Mouse (Mus musculus) lung, adult 2 months (tissue): ENCODE data around the gene AC131692.1. TPM values are rescaled to one million over a fixed set of nuclear protein-coding genes. Genes with fewer than 3 reads are reported as not detected.

Source experiments
- DNase-seq: peaks from one replicate; pipeline ENCODE4 v3.0.0; 2022
- H3K4me1 ChIP-seq: fragments of 200-500 bp; 2 replicates; pipeline ENCODE4 v1.6.1; 2011; ENCODE audit warnings: low read length; ENCODE audit not compliant: control insufficient read depth, insufficient read depth
- H3K4me3 ChIP-seq: fragments of 200-500 bp; replicated peaks from 2 replicates; pipeline ENCODE3; 2011; ENCODE audit warnings: low read depth, mild to moderate bottlenecking, control low read depth, low read length; ENCODE audit errors: extremely low read depth
- CTCF ChIP-seq: fragments of 200-500 bp; IDR thresholded peaks from 2 replicates; pipeline ENCODE4 v1.5.1; 2011; ENCODE audit warnings: mild to moderate bottlenecking, low read length, control low read depth; ENCODE audit not compliant: insufficient read depth
- POLR2A ChIP-seq: fragments of 200-500 bp; IDR thresholded peaks from 2 replicates; pipeline ENCODE4 v1.6.1; 2011; ENCODE audit warnings: low read depth, mild to moderate bottlenecking, control low read depth, low read length, borderline replicate concordance; ENCODE audit errors: extremely low read depth
- WGBS: fragments of 180-500 bp; shearing (Covaris S2); methylation state at CpG from one replicate; pipeline ENCODE4 v1.1.7; 2018; 5-methylcytosine and 5-hydroxymethylcytosine counted together
- polyA plus RNA-seq: library from polyadenylated mRNA; depleted of rRNA; stranded (reverse); fragments of >200 nt; gene quantifications from 2 replicates; pipeline ENCODE4 v1.2.3, GENCODE M21; 2012

AC131692.1 gene
- polyA plus RNA-seq, 1 experiment = not detected

DNA sequence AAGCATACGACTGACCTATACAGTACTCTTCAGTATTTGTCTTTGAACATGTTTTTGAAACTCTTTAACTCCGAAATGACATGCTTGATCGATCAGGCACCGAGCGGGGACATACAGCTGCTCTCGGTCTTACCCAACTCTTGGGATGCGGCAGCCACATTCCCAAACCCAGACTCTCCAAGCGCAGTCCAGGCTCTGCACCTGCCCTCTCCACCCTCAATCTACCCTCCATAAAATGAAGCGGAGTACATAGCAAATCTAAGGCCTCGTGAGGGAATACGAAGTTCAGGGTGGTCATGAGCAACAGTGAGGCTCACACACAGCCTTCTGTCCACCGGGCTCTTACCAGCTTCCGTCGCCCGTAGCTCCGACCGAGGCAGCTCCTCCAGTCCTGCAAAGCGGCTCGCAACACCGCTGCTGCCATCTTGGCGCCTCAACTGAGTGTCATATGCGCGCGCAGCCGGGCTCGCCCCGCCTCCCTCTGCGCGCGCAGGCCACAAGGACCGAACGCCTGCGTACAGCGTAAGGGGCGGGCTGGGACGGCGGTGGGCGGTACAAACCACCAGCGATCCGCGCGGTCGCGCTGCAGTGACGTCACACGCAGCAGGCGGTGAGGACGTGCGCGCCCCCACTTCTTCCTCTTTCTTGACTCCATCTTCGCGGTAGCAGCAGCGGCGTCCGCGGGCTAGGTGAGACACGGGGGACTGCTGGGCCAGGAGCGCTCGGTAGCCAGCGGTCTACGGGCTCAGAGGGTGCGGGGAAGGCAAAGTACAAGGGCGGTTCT, 36.7 kb upstream of the AC131692.1 start, which contains the start of the genes Mrpl49 and Fau:
Gene Mrpl49 (minus strand): TSS at position 473 of the 784 bp plus-strand sequence.
Gene Fau (plus strand): TSS at position 532 of the 784 bp plus-strand sequence.
- peak; percentile 97 for DNase-seq
- H3K4me1 ChIP-seq = peaks cover 19% of the 10 kb centered on the region
- peak; percentile 90 for TF ChIP-seq POLR2A
- TF ChIP-seq CTCF = no peak
- WGBS = under 1% methylated on average over 54 of the region's 63 CpGs
- H3K4me3 ChIP-seq = peak within 1 kb of the TSS; percentile 99

DNA sequence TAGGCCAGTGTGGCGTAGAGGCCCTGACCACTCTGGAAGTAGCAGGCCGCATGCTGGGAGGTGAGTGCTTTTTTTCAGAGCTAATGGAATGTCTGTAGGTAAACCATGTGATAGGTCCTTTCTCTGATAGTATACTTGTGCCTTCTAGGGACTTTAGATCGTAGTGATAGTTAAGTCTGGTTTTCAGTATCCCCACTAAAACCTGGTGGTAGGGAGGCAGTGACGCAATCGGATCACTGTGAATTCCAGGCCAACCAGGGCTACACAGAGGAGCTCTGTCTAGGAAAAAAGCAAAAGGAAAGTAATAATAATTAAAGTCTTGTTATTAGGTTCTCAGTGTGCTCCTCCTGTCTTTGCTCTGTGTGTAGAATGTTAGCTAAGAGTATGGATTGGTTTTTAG, 35.7 kb upstream of the AC131692.1 start:
- Histone ChIP-seq H3K4me1 (peaks cover 19% of the 10 kb centered on the region), H3K4me3 (peak overlapping the region; percentile 96)
- DNase-seq = no peak
- WGBS = 28% methylated on average over 5 of the region's 5 CpGs
- TF ChIP-seq CTCF (no peak), POLR2A (no peak)

DNA sequence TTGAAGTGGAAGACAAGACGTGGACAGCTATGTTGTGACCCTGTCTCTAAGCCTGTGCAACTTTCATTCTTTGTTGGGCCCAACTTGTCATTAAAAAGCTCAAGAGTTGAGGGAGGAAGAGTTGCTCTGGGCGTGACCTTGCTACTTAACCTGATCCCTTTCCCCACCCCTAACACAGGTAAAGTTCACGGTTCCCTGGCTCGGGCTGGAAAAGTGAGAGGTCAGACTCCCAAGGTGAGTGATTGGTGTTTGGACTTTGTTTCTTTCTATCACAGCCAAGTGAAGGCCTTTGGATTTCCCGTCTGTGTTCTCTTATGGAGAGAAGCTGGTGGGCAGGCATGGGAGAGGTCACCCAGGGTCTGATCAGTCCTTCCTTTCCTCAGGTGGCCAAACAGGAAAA, 35.3 kb upstream of the AC131692.1 start:
- no peak for DNase-seq
- WGBS = 76% methylated on average over 5 of the region's 5 CpGs
- TF ChIP-seq CTCF (no peak), POLR2A (no peak)
- no peak overlapping the region for H3K4me3 ChIP-seq
- H3K4me1 ChIP-seq = peaks cover 19% of the 10 kb centered on the region

DNA sequence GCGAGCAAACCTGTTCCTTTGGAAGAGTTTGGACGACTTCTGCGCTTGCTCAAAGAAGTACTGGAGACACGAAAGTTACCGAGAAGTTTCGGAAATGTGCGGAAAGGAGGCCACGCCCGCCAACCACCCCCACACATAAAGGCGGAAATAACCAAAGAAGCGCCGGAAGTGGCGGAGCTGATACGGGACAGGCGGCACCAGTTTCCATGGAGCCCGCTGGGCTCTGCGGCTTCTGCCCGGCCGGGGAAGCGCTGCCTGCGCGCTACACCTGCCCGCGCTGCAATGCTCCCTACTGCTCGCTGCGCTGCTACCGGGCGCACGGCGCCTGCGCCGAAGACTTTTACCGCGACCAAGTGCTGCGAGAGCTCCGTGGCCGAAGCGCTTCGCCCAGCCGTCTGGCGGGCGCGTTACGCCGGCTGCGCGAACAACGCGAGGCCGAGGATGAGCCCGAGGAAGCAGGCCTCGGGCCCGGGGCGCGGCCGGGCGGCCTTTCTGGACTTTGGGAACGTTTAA, 33.1 kb upstream of the AC131692.1 start, which contains the start of gene Znhit2:
Gene Znhit2 (plus strand): TSS at position 172 of the 513 bp plus-strand sequence.
- TF ChIP-seq CTCF (no peak), POLR2A (peak; percentile 64; the same call in 1 of the 2 replicates)
- DNase-seq = peak; percentile 92
- under 1% methylated on average over 58 of the region's 58 CpGs for WGBS
- H3K4me3 ChIP-seq = peak within 1 kb of the TSS; percentile 94
- peaks cover 19% of the 10 kb centered on the region for H3K4me1 ChIP-seq

DNA sequence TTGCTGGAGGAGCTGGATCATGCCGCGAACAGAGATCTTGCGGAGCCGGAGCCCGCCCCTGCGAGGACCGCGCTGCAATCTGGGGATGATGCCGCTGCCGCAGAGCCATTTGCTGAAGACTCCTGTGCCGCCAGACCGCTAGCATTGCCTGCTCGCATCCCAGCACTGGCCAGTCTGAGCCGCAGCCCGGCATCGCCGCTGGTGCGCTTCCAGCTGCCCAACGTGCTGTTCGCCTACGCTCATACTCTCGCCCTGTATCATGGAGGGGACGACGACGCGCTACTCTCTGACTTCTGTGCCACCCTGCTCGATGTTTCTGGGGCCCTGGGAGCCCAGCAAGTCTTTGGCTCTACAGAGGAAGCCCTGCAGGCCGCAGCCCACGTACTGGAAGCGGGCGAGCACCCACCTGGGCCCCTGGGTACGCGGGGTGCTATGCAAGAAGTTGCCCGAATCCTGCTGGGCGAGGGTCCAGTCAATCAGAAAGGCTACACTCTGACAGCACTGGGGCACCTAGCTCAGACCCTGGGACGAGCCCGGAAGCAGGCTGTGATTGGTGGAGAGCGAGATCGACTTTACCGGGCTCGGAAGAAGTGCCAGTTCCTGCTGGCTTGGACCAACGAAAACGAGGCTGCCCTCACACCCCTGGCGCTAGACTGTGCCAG, 32.4 kb upstream of the AC131692.1 start:
- peak; percentile 36 for DNase-seq
- H3K4me3 ChIP-seq = peak overlapping the region; percentile 94
- peak; percentile 19; the same call in 1 of the 2 replicates for TF ChIP-seq POLR2A
- TF ChIP-seq CTCF = no peak
- H3K4me1 ChIP-seq = peaks cover 19% of the 10 kb centered on the region
- WGBS = 1% methylated on average over 44 of the region's 44 CpGs

DNA sequence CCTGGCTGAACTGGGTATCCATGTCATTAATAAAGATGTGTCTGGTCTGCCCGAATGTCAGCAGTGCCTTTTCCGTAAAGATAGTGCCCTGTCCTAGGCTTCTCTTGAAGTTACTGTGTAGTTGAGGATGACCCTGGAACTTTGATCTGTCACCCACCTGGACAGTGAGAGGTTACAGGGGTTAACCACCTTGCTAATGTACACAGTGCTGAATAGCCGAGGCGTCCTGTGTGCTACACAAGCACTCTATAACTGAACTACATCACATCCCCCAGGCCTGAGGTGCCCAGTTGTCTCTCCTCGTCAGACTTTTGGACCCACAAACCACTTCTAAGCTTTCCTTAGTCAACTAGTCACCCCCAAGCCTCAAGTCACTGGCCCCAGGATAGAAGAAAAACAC, 31.8 kb upstream of the AC131692.1 start:
- Histone ChIP-seq H3K4me3 (peak overlapping the region; percentile 33), H3K4me1 (peaks cover 19% of the 10 kb centered on the region)
- no peak for TF ChIP-seq POLR2A
- no peak for TF ChIP-seq CTCF
- WGBS = 44% methylated on average over 5 of the region's 5 CpGs
- DNase-seq = no peak

DNA sequence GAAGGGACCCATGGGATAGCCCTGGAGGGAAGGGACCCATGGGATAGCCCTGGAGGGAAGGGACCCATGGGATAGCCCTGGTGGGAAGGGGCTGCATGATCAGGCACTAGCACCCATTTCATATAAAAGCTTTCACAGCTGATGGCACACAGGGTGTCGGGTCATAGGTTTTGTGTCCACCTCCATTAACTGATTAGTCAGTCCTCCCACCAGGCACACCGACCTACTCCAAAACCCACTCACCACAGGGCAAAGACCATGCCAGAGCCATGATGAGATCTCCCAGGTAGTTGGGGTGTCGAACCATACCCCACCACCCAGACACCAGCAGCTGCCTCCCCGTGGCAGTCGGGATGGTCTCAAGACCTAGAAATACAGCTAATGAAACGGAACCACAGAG, 31.1 kb upstream of the AC131692.1 start:
- no peak overlapping the region for H3K4me3 ChIP-seq
- WGBS = 93% methylated on average over 6 of the region's 6 CpGs
- TF ChIP-seq CTCF = no peak
- no peak for TF ChIP-seq POLR2A
- H3K4me1 ChIP-seq = peaks cover 21% of the 10 kb centered on the region
- DNase-seq = no peak

DNA sequence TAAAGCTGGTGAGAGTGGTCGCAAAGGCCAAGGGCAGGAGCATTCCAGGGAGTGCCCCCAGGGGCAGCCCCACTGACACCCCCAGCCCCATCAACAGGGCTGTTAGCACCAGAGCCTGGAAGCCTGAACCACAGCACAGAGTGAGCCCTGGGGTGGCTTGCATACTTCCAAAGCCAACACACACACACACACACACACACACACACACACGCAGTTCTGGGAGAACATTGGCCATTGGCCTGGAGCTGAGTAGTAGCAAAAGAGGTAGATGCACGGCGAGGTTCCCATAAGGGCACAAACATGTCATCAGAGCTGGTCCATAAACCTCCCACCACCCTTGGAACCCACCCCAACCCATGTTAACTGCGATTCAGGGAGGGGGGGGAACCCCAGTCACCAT, 27.6 kb upstream of the AC131692.1 start:
- 39% methylated on average over 5 of the region's 5 CpGs for WGBS
- no peak overlapping the region for H3K4me3 ChIP-seq

DNA sequence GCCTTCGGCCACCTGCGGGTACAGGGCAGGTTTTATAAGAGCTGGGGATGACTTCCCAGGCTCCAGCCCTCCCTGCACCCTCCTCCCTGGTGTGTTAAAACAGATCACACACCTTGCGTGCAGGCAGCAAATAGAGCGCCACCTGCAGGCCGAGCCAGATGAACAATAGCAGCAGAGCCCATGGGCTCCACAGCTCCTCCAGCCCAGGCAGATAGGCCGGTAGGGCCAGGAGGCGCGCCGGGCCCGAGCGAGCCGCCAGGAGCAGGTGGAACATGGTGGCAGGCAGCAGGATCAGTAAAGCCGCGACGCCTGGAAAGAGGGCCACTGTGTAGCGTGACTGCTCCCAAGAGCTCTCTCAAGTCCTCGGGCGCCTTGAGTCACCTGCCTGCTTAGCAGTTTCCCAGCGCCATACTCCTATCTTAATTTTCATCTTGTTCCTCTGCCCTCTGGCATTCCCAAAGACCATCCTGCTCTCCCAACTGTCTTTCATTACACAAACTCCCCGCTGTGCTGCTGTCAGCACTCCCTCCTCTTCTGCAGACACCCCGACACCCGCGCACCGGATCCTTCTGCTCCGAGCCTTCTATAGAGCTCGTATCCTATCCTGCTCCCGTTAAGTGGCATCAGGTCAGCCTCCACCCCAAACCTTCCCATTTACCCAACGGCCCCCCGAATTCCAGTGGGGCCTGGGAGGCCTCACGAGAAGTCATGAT, 27.1 kb upstream of the AC131692.1 start:
- DNase-seq = peak; percentile 77
- TF ChIP-seq CTCF = peak; percentile 80
- peak; percentile 10; the same call in 1 of the 2 replicates for TF ChIP-seq POLR2A
- under 1% methylated on average over 30 of the region's 30 CpGs for WGBS
- Histone ChIP-seq H3K4me3 (peak overlapping the region; percentile 11), H3K4me1 (peaks cover 12% of the 10 kb centered on the region)

More for the DNA sequence above, 27.6 kb upstream of the AC131692.1 start:
- DNase-seq = no peak
- peaks cover 17% of the 10 kb centered on the region for H3K4me1 ChIP-seq
- TF ChIP-seq CTCF = no peak
- no peak for TF ChIP-seq POLR2A
